Mouse (Mus musculus) C2C12 (cell line): ENCODE data around the gene Tac2.

ENCODE experiments used
- CTCF ChIP-seq: IDR thresholded peaks from one replicate; pipeline ENCODE4 v1.5.1; 2011; ENCODE audit not compliant: control insufficient read depth, insufficient read depth, insufficient read length
- FOSL1 ChIP-seq: IDR thresholded peaks from one replicate; pipeline ENCODE4 v1.8.0; 2011; ENCODE audit warnings: mild to moderate bottlenecking, low read length; ENCODE audit not compliant: poor library complexity, insufficient read depth, severe bottlenecking
- MAX ChIP-seq: IDR thresholded peaks from one replicate; pipeline ENCODE4 v1.6.1; 2011; ENCODE audit warnings: mild to moderate bottlenecking, control low read depth
- MYOD1 ChIP-seq: IDR thresholded peaks from one replicate; pipeline ENCODE4 v1.6.1; 2011; ENCODE audit warnings: low read depth; ENCODE audit not compliant: control insufficient read depth, insufficient read length
- MYOG ChIP-seq: IDR thresholded peaks from one replicate; pipeline ENCODE4 v1.6.1; 2011; ENCODE audit not compliant: control insufficient read depth, insufficient read length; ENCODE audit errors: extremely low read depth
- USF1 ChIP-seq: IDR thresholded peaks from one replicate; pipeline ENCODE4 v1.6.1; 2011; ENCODE audit warnings: low read depth, mild to moderate bottlenecking, control low read depth, moderate library complexity

DNA sequence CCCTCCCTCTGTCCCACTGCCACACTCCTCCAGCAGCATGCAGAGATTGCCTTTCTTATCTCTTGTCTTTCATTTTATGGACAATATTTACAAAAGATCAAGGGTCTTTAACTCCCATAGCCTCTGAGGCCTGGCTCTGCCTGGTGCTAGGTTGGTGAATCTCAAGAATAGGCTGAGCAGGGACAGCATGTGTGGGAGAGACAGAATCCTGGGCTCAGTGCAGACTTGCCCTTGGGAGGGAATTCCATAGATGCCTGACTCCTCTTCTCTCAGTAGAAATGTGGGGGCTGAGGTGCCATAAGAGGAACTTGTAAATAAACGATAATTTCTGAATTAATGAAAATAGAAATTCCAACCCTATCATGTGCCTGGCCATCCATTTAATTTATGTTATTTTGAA, 42.3 kb downstream of the Tac2 start:
- TF ChIP-seq MAX (no peak), CTCF (no peak), MYOG (no peak), MYOD1 (no peak), USF1 (no peak), FOSL1 (no peak)
